Mouse (Mus musculus): ENCODE measurements around the gene Nell1. TPM values are rescaled to one million over a fixed set of nuclear protein-coding genes. Genes with fewer than 3 reads are reported as not detected.
A peak's percentile ranks its signal among the peaks of the same experiment; 100 is the strongest.
"Not testable (repeated sequence)": the region's sequence is repeated elsewhere in the genome, so short reads cannot be mapped to it uniquely, and the experiment has no call there.

Nell1 gene
- 12.8 and 13.4 TPM in 2 replicates for polyA plus RNA-seq (2014; fragmentation: Nextera tagmentation; extraction: Ambion mirVana)

GRCm38 (mm10) chr7:49974841-49975440, at the start of gene Nell1:
TSS of gene Nell1 (plus strand) at chr7:49974864.
- no peaks in the 10 kb centered on the region for H3K36me3 ChIP-seq (ENCODE audit: control insufficient read depth, insufficient read depth, low read length)
- ATAC-seq (ENCODE audit: low read depth) (peak; percentile 57), DNase-seq (ENCODE audit: low spot score) (peak; percentile 12)
- H3K27me3 ChIP-seq (replicated peaks; ENCODE audit: control insufficient read depth, insufficient read depth, low read length) = peaks cover 76% of the 10 kb centered on the region
- H3K27ac ChIP-seq (replicated peaks; ENCODE audit: low read depth, low read length) = no peak within 1 kb of the TSS
- H3K4me3 ChIP-seq (ENCODE audit: low read depth, low read length) = peak within 1 kb of the TSS; percentile 54
- no peaks in the 10 kb centered on the region for H3K9me3 ChIP-seq (ENCODE audit: control insufficient read depth, low read length)
- no peaks in the 10 kb centered on the region; the same call in 1 of the 2 replicates for H3K4me1 ChIP-seq (ENCODE audit: control insufficient read depth, insufficient read depth, low read length)
- peak within 1 kb of the TSS; percentile 60 for H3K9ac ChIP-seq (ENCODE audit: low read depth, low read length)
- peak within 1 kb of the TSS; percentile 95 for H3K4me2 ChIP-seq (ENCODE audit: low read depth, low read length)
- 0% methylated on average over 26 of the region's 52 CpGs for WGBS

- 49% methylated on average over 3 of the region's 3 CpGs for WGBS
Observed at GRCm38 (mm10) chr7:49928571-49928970, 46.1 kb upstream of the Nell1 start.

GRCm38 (mm10) chr7:49929999-49930398, 44.7 kb upstream of the Nell1 start:
- ATAC-seq (ENCODE audit: low read depth) = no peak
- H3K27me3 ChIP-seq (replicated peaks; ENCODE audit: control insufficient read depth, insufficient read depth, low read length) = no peaks in the 10 kb centered on the region
- no peak overlapping the region for H3K27ac ChIP-seq (replicated peaks; ENCODE audit: low read depth, low read length)
- H3K4me2 ChIP-seq (ENCODE audit: low read depth, low read length) = no peak overlapping the region
- H3K9ac ChIP-seq (ENCODE audit: low read depth, low read length) = no peak overlapping the region
- H3K4me3 ChIP-seq (ENCODE audit: low read depth, low read length) = no peak overlapping the region
- peak; percentile 23 for DNase-seq (ENCODE audit: low spot score)
- no peaks in the 10 kb centered on the region for H3K36me3 ChIP-seq (ENCODE audit: control insufficient read depth, insufficient read depth, low read length)
- no peaks in the 10 kb centered on the region for H3K4me1 ChIP-seq (ENCODE audit: control insufficient read depth, insufficient read depth, low read length)
- H3K9me3 ChIP-seq (ENCODE audit: control insufficient read depth, low read length) = no peaks in the 10 kb centered on the region
- WGBS = 47% methylated on average over 4 of the region's 4 CpGs

More at GRCm38 (mm10) chr7:49928571-49928970, 46.1 kb upstream of the Nell1 start:
- Histone ChIP-seq H3K9me3 (ENCODE audit: control insufficient read depth, low read length) (no peaks in the 10 kb centered on the region), H3K9ac (ENCODE audit: low read depth, low read length) (no peak overlapping the region), H3K27ac (replicated peaks; ENCODE audit: low read depth, low read length) (no peak overlapping the region), H3K36me3 (ENCODE audit: control insufficient read depth, insufficient read depth, low read length) (no peaks in the 10 kb centered on the region), H3K4me2 (ENCODE audit: low read depth, low read length) (no peak overlapping the region), H3K4me3 (ENCODE audit: low read depth, low read length) (no peak overlapping the region), H3K27me3 (replicated peaks; ENCODE audit: control insufficient read depth, insufficient read depth, low read length) (no peaks in the 10 kb centered on the region), H3K4me1 (ENCODE audit: control insufficient read depth, insufficient read depth, low read length) (no peaks in the 10 kb centered on the region)
- 0 out of 2 replicates have a peak, but pooled peaks have one; percentile 47 for ATAC-seq (ENCODE audit: low read depth)
- peak; percentile 16 for DNase-seq (ENCODE audit: low spot score)

DNA sequence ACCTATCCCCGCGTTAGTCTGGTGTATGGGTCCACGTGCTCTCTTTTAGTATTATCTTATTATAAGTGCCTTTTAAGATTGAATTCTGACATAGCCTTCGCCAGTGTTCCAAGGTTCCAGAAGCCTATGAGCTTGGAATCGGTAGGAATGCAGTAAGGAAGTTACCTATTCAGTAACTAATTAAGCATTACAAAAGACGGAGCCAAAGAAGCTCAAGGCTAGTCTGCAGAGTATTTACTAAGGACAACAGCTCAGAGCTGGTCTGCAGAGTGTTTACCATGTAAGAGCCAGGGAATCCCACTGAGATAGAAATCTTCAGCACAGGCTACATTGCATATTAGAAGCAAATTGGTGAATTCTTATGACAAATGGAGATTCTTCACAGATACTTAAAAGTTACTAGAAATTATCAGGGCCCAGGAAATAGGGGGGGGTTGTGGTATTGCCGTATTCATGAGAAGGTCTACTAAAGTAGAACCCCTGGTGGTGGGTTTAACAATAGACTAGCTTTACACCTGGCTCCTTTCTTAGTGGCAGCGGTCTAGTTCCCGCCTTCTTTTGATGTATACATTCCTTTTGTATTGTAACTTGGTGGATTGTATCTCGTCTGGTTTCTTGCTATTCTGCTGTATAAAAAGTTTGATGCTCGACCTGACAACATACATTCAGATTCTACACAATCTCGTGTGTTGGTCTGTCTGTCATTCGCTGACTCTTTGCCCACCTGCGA, 41.1 kb upstream of the Nell1 start:
- not testable (repeated sequence) for H3K4me3 ChIP-seq (ENCODE audit: low read depth, low read length); DNase-seq (ENCODE audit: low spot score); H3K4me2 ChIP-seq (ENCODE audit: low read depth, low read length); H3K9ac ChIP-seq (ENCODE audit: low read depth, low read length); H3K27me3 ChIP-seq (replicated peaks; ENCODE audit: control insufficient read depth, insufficient read depth, low read length); ATAC-seq (ENCODE audit: low read depth); H3K4me1 ChIP-seq (ENCODE audit: control insufficient read depth, insufficient read depth, low read length); H3K36me3 ChIP-seq (ENCODE audit: control insufficient read depth, insufficient read depth, low read length); H3K9me3 ChIP-seq (ENCODE audit: control insufficient read depth, low read length); H3K27ac ChIP-seq (replicated peaks; ENCODE audit: low read depth, low read length)
- 86% methylated on average over 14 of the region's 14 CpGs for WGBS

DNA sequence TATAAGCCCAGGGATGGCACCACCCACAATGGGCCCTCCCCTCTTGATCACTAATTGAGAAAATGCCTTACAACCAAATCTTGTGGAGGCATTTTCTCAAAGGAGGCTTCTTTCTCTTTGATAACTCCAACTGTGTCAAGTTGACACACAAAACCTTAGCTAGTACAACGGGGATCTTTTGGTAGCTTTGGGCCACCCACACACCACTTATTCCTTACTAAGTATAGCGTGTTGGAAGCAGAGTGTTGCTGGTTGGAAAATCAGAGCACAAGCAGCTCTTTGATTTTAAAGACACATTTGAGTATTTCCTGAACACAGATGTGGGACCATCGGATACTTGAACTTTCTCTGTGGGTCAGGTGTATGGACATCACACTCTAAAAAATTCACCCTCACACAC, 37.8 kb upstream of the Nell1 start:
- H3K9ac ChIP-seq (ENCODE audit: low read depth, low read length) = no peak overlapping the region
- H3K36me3 ChIP-seq (ENCODE audit: control insufficient read depth, insufficient read depth, low read length) = no peaks in the 10 kb centered on the region
- ATAC-seq (ENCODE audit: low read depth) (no peak), DNase-seq (ENCODE audit: low spot score) (no peak)
- no peaks in the 10 kb centered on the region for H3K4me1 ChIP-seq (ENCODE audit: control insufficient read depth, insufficient read depth, low read length)
- WGBS = 79% methylated on average over 3 of the region's 3 CpGs
- H3K9me3 ChIP-seq (ENCODE audit: control insufficient read depth, low read length) = no peaks in the 10 kb centered on the region
- no peaks in the 10 kb centered on the region for H3K27me3 ChIP-seq (replicated peaks; ENCODE audit: control insufficient read depth, insufficient read depth, low read length)
- H3K27ac ChIP-seq (replicated peaks; ENCODE audit: low read depth, low read length) = no peak overlapping the region
- H3K4me3 ChIP-seq (ENCODE audit: low read depth, low read length) = no peak overlapping the region
- no peak overlapping the region for H3K4me2 ChIP-seq (ENCODE audit: low read depth, low read length)

DNA sequence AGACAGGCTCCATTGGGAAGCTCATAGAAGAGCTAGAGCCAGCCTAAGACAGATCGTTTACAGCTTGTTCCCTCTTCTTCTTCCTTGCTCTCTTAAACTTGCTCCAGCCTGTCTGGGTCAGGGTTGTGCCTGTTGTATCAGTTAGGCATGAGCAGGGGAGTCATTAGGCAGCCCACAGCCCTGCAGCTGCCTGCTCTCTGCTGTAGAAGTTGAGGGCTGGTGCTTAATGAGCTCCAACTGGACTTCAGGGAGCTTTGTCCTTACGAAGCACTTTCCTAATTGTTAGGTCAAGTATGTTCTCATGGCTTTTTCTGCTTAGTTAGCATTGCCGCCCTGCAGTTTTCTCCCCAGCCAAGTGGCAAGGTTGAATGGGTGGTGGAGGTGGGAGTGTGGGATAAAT, 32.6 kb upstream of the Nell1 start:
- Histone ChIP-seq H3K9me3 (ENCODE audit: control insufficient read depth, low read length) (no peaks in the 10 kb centered on the region), H3K4me1 (ENCODE audit: control insufficient read depth, insufficient read depth, low read length) (no peaks in the 10 kb centered on the region), H3K27me3 (replicated peaks; ENCODE audit: control insufficient read depth, insufficient read depth, low read length) (no peaks in the 10 kb centered on the region), H3K4me3 (ENCODE audit: low read depth, low read length) (no peak overlapping the region), H3K27ac (replicated peaks; ENCODE audit: low read depth, low read length) (no peak overlapping the region), H3K9ac (ENCODE audit: low read depth, low read length) (no peak overlapping the region), H3K4me2 (ENCODE audit: low read depth, low read length) (no peak overlapping the region), H3K36me3 (ENCODE audit: control insufficient read depth, insufficient read depth, low read length) (no peaks in the 10 kb centered on the region)
- WGBS = 63% methylated on average over 3 of the region's 3 CpGs
- DNase-seq (ENCODE audit: low spot score) (peak; percentile 34), ATAC-seq (ENCODE audit: low read depth) (peak; percentile 47; the same call in 1 of the 2 replicates)

GRCm38 (mm10) chr7:49942490-49942889, 32.2 kb upstream of the Nell1 start:
- H3K36me3 ChIP-seq (ENCODE audit: control insufficient read depth, insufficient read depth, low read length) = no peaks in the 10 kb centered on the region
- no peak overlapping the region for H3K4me3 ChIP-seq (ENCODE audit: low read depth, low read length)
- 61% methylated on average over 5 of the region's 5 CpGs for WGBS
- no peak overlapping the region for H3K9ac ChIP-seq (ENCODE audit: low read depth, low read length)
- no peak for DNase-seq (ENCODE audit: low spot score)
- no peak overlapping the region for H3K4me2 ChIP-seq (ENCODE audit: low read depth, low read length)
- no peaks in the 10 kb centered on the region for H3K27me3 ChIP-seq (replicated peaks; ENCODE audit: control insufficient read depth, insufficient read depth, low read length)
- no peaks in the 10 kb centered on the region for H3K9me3 ChIP-seq (ENCODE audit: control insufficient read depth, low read length)
- no peaks in the 10 kb centered on the region for H3K4me1 ChIP-seq (ENCODE audit: control insufficient read depth, insufficient read depth, low read length)
- no peak overlapping the region for H3K27ac ChIP-seq (replicated peaks; ENCODE audit: low read depth, low read length)
- ATAC-seq (ENCODE audit: low read depth) = no peak

- no peak overlapping the region for H3K27ac ChIP-seq (replicated peaks; ENCODE audit: low read depth, low read length)
- 86% methylated on average over 9 of the region's 9 CpGs for WGBS
- no peaks in the 10 kb centered on the region for H3K27me3 ChIP-seq (replicated peaks; ENCODE audit: control insufficient read depth, insufficient read depth, low read length)
- H3K4me1 ChIP-seq (ENCODE audit: control insufficient read depth, insufficient read depth, low read length) = no peaks in the 10 kb centered on the region
- no peak for ATAC-seq (ENCODE audit: low read depth)
- no peak overlapping the region for H3K4me2 ChIP-seq (ENCODE audit: low read depth, low read length)
- no peak overlapping the region for H3K9ac ChIP-seq (ENCODE audit: low read depth, low read length)
- no peaks in the 10 kb centered on the region for H3K36me3 ChIP-seq (ENCODE audit: control insufficient read depth, insufficient read depth, low read length)
- no peaks in the 10 kb centered on the region for H3K9me3 ChIP-seq (ENCODE audit: control insufficient read depth, low read length)
- no peak overlapping the region for H3K4me3 ChIP-seq (ENCODE audit: low read depth, low read length)
- DNase-seq (ENCODE audit: low spot score) = no peak
Observed at GRCm38 (mm10) chr7:49946691-49947090, 28.0 kb upstream of the Nell1 start.

Measured in embryonic facial prominence, embryonic 14.5 days (tissue).